Mouse (Mus musculus) heart, embryonic 13.5 days (tissue): ENCODE results near the gene Slpi. TPM values are rescaled to one million over a fixed set of nuclear protein-coding genes. Genes with fewer than 3 reads are reported as not detected.
A peak's percentile ranks its signal among the peaks of the same experiment; 100 is the strongest.

Source experiments
- ATAC-seq: fragments of 200-750 bp; cut with Nextera tagmentation; 2 replicates; pipeline ENCODE4 v1.8.0; 2017; ENCODE audit warnings: moderate TSS enrichment; ENCODE audit not compliant: insufficient number of reproducible peaks, low FRiP score, low TSS enrichment; ENCODE audit errors: extremely low read depth
- H3K27ac ChIP-seq: fragments of 300-500 bp; sonication (generic); replicated peaks from 2 replicates; pipeline ENCODE4 v1.5.1; 2015; ENCODE audit warnings: moderate library complexity, mild to moderate bottlenecking, inconsistent platforms
- H3K27me3 ChIP-seq: fragments of 300-500 bp; sonication (generic); replicated peaks from 2 replicates; pipeline ENCODE4 v1.6.1; 2015; ENCODE audit warnings: mild to moderate bottlenecking, inconsistent platforms
- H3K36me3 ChIP-seq: fragments of 300-500 bp; sonication (generic); 2 replicates; pipeline ENCODE4 v1.6.1; 2015; ENCODE audit warnings: mild to moderate bottlenecking, inconsistent platforms
- H3K4me1 ChIP-seq: fragments of 300-500 bp; sonication (generic); 2 replicates; pipeline ENCODE4 v1.6.1; 2015; ENCODE audit warnings: inconsistent platforms
- H3K4me2 ChIP-seq: fragments of 300-500 bp; sonication (generic); 2 replicates; pipeline ENCODE4 v1.6.1; 2015; ENCODE audit warnings: inconsistent platforms, mild to moderate bottlenecking, moderate library complexity
- H3K4me3 ChIP-seq: fragments of 300-500 bp; sonication (generic); 2 replicates; pipeline ENCODE4 v1.5.1; 2015; ENCODE audit warnings: moderate library complexity, mild to moderate bottlenecking, inconsistent platforms
- H3K9ac ChIP-seq: fragments of 300-500 bp; sonication (generic); 2 replicates; pipeline ENCODE4 v1.6.1; 2015; ENCODE audit warnings: inconsistent platforms, mild to moderate bottlenecking, moderate library complexity
- H3K9me3 ChIP-seq: fragments of 300-500 bp; sonication (generic); 2 replicates; pipeline ENCODE4 v1.6.1; 2016; ENCODE audit warnings: inconsistent platforms
- WGBS: fragments of 180-500 bp; shearing (Covaris S2); methylation state at CpG from one replicate; pipeline ENCODE4 v1.1.7; 2015; ENCODE audit warnings: mixed read lengths; 5-methylcytosine and 5-hydroxymethylcytosine counted together
- polyA plus RNA-seq: library from polyadenylated mRNA; unstranded; fragments of >200 nt; fragmentation: Nextera tagmentation; extraction: Ambion mirVana; gene quantifications from 2 replicates; pipeline ENCODE4 v1.2.1, GENCODE M21; 2015

The Slpi gene
- polyA plus RNA-seq, 1 experiment from 2014 or later: 0.90 TPM

GRCm38 (mm10) chr2:164430697-164431096, 41.8 kb upstream of the Slpi start:
- peak overlapping the region; percentile 33 for H3K4me2 ChIP-seq
- WGBS: 12% methylated on average over 7 of the region's 7 CpGs
- no peaks in the 10 kb centered on the region for H3K9me3 ChIP-seq
- H3K36me3 ChIP-seq: peaks cover 42% of the 10 kb centered on the region
- peaks cover 62% of the 10 kb centered on the region for H3K4me1 ChIP-seq
- ATAC-seq: no peak
- peak overlapping the region; percentile 54 for H3K9ac ChIP-seq
- H3K27ac ChIP-seq: 0 out of 2 replicates have a peak overlapping the region, but pooled peaks have one; percentile 12
- no peak overlapping the region for H3K4me3 ChIP-seq
- 0 out of 2 replicates have a peak, but pooled peaks cover 5% of the 10 kb centered on the region for H3K27me3 ChIP-seq

- peak overlapping the region; percentile 33; the same call in 1 of the 2 replicates for H3K4me2 ChIP-seq
- no peak for ATAC-seq
- no peak overlapping the region for H3K4me3 ChIP-seq
- H3K36me3 ChIP-seq: peaks cover 48% of the 10 kb centered on the region
- H3K9me3 ChIP-seq: no peaks in the 10 kb centered on the region
- peaks cover 55% of the 10 kb centered on the region for H3K4me1 ChIP-seq
- 0 out of 2 replicates have a peak overlapping the region, but pooled peaks have one; percentile 12 for H3K27ac ChIP-seq
- WGBS: 47% methylated on average over 15 of the region's 15 CpGs
- 0 out of 2 replicates have a peak, but pooled peaks cover 5% of the 10 kb centered on the region for H3K27me3 ChIP-seq
- no peak overlapping the region for H3K9ac ChIP-seq
Measured at GRCm38 (mm10) chr2:164429881-164430615, 41.2 kb upstream of the Slpi start.

DNA sequence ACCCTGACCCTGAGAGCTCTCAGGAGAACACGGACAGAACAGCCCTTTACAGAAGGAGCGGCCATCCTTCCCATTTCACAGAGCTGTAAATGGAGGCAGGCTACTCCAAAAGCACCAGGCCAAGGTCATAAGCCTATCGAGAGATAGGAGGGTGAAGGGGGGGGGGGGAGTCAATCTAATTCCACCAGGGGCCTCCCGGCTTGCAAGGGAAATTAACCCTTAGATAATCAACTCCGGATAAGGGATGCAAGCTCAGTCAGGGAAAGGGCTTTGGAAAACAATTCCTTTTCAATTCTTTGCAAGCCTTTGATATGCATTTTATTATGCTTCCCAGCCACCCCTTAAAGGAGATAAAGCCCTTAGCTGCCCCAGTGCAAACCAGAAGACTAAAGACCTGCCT, 39.6 kb upstream of the Slpi start:
- no peak for ATAC-seq
- H3K36me3 ChIP-seq: peaks cover 62% of the 10 kb centered on the region
- WGBS: 41% methylated on average over 5 of the region's 5 CpGs

DNA sequence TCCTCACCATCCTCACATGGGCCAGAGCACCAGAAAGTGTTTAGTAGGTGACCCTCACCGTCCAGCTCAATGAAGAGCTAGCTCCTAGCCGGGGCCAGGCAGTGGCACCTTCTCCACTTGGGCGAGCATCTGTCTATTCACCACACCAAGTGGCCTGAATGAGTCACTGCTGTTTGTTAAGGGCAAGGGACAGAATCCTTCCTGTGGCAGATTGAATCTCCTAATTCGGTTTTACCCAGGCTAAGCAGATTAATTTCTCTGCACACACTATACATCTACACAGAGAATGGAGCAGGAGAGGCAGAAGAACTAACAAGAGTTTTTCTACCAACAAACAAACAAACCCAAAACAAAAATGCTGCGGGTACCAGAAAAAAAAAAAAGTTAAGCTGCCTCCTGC, 38.1 kb upstream of the Slpi start:
- H3K9me3 ChIP-seq: no peaks in the 10 kb centered on the region
- no peak for ATAC-seq
- H3K4me3 ChIP-seq: no peak overlapping the region
- peaks cover 65% of the 10 kb centered on the region for H3K36me3 ChIP-seq
- no peak overlapping the region for H3K27ac ChIP-seq
- H3K9ac ChIP-seq: no peak overlapping the region
- 0 out of 2 replicates have a peak, but pooled peaks cover 5% of the 10 kb centered on the region for H3K27me3 ChIP-seq
- peaks cover 26% of the 10 kb centered on the region for H3K4me1 ChIP-seq
- WGBS: 76% methylated on average over 5 of the region's 5 CpGs
- no peak overlapping the region for H3K4me2 ChIP-seq

More for the DNA sequence above, 39.6 kb upstream of the Slpi start:
- Histone ChIP-seq H3K9me3 (no peaks in the 10 kb centered on the region), H3K27me3 (0 out of 2 replicates have a peak, but pooled peaks cover 5% of the 10 kb centered on the region), H3K9ac (no peak overlapping the region), H3K4me2 (no peak overlapping the region), H3K4me3 (no peak overlapping the region), H3K4me1 (peaks cover 41% of the 10 kb centered on the region), H3K27ac (no peak overlapping the region)

GRCm38 (mm10) chr2:164426121-164426520, 37.2 kb upstream of the Slpi start:
- Histone ChIP-seq H3K27me3 (0 out of 2 replicates have a peak, but pooled peaks cover 5% of the 10 kb centered on the region), H3K4me1 (peaks cover 18% of the 10 kb centered on the region), H3K27ac (no peak overlapping the region), H3K9me3 (no peaks in the 10 kb centered on the region), H3K36me3 (peaks cover 65% of the 10 kb centered on the region), H3K4me3 (no peak overlapping the region), H3K9ac (no peak overlapping the region), H3K4me2 (no peak overlapping the region)
- no peak for ATAC-seq
- 19% methylated on average over 12 of the region's 12 CpGs for WGBS

- H3K9me3 ChIP-seq: no peaks in the 10 kb centered on the region
- H3K36me3 ChIP-seq: peaks cover 65% of the 10 kb centered on the region
- no peak overlapping the region for H3K4me3 ChIP-seq
- H3K4me1 ChIP-seq: peaks cover 11% of the 10 kb centered on the region
- ATAC-seq: no peak
- H3K27me3 ChIP-seq: 0 out of 2 replicates have a peak, but pooled peaks cover 5% of the 10 kb centered on the region
- no peak overlapping the region for H3K27ac ChIP-seq
- no peak overlapping the region for H3K4me2 ChIP-seq
- H3K9ac ChIP-seq: no peak overlapping the region
- WGBS: 77% methylated on average over 5 of the region's 5 CpGs
Measured at GRCm38 (mm10) chr2:164425401-164425800, 36.5 kb upstream of the Slpi start.

GRCm38 (mm10) chr2:164424406-164424805, 35.5 kb upstream of the Slpi start:
- H3K4me1 ChIP-seq: peaks cover 8% of the 10 kb centered on the region; the same call in 1 of the 2 replicates
- H3K4me3 ChIP-seq: no peak overlapping the region
- peaks cover 59% of the 10 kb centered on the region for H3K36me3 ChIP-seq
- H3K9me3 ChIP-seq: no peaks in the 10 kb centered on the region
- WGBS: 84% methylated on average over 8 of the region's 8 CpGs
- 0 out of 2 replicates have a peak, but pooled peaks cover 5% of the 10 kb centered on the region for H3K27me3 ChIP-seq
- H3K27ac ChIP-seq: no peak overlapping the region
- ATAC-seq: no peak
- H3K9ac ChIP-seq: no peak overlapping the region
- no peak overlapping the region for H3K4me2 ChIP-seq

- Histone ChIP-seq H3K36me3 (peaks cover 50% of the 10 kb centered on the region), H3K9ac (no peak overlapping the region), H3K27me3 (peaks cover 6% of the 10 kb centered on the region; the same call in 1 of the 2 replicates), H3K9me3 (no peaks in the 10 kb centered on the region), H3K27ac (no peak overlapping the region), H3K4me3 (no peak overlapping the region), H3K4me2 (no peak overlapping the region), H3K4me1 (peaks cover 3% of the 10 kb centered on the region; the same call in 1 of the 2 replicates)
- 77% methylated on average over 11 of the region's 11 CpGs for WGBS
- ATAC-seq: no peak
Measured at GRCm38 (mm10) chr2:164423464-164423863, 34.6 kb upstream of the Slpi start.

DNA sequence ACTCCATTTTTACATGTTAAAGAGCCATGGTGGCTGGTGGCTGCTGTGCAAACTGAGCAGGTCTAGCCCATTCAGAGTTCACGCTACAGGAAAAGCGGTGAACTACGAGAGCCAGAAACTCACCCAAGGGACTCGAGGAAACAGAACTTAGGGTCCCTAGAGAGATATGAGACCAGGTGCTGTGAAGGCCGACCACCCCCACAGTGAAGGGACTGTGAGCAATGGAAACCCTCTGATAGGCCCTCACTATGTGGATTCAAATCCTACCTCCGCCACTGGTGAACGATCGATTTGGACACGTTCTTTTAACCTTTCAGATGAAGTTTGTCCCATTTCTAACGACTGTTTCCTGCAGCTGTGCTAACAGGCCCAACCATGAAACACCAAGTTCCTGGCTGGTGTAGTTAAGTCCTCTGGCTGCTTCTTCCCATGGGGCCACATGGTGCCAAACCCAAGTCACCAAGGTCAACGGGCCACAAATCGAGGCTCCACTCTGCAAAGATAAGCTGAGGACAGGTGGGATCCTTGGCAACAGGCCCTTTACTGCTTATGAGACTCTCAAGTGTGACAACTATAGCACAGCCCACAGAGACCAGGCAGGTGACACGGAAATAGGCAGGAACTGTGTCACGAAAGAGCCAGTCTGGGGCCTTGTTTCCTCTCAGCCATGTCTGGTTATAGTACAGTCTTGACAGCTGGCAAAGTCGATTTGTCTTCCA, 33.9 kb upstream of the Slpi start:
- Histone ChIP-seq H3K4me1 (peaks cover 6% of the 10 kb centered on the region; the same call in 1 of the 2 replicates), H3K9me3 (no peaks in the 10 kb centered on the region), H3K27me3 (peaks cover 8% of the 10 kb centered on the region; the same call in 1 of the 2 replicates), H3K27ac (no peak overlapping the region), H3K9ac (no peak overlapping the region), H3K36me3 (peaks cover 44% of the 10 kb centered on the region), H3K4me2 (no peak overlapping the region), H3K4me3 (no peak overlapping the region)
- ATAC-seq: no peak
- 76% methylated on average over 15 of the region's 15 CpGs for WGBS

- H3K9me3 ChIP-seq: no peaks in the 10 kb centered on the region
- peaks cover 6% of the 10 kb centered on the region; the same call in 1 of the 2 replicates for H3K4me1 ChIP-seq
- H3K4me2 ChIP-seq: no peak overlapping the region
- WGBS: 84% methylated on average over 8 of the region's 8 CpGs
- H3K36me3 ChIP-seq: peaks cover 35% of the 10 kb centered on the region
- peaks cover 8% of the 10 kb centered on the region; the same call in 1 of the 2 replicates for H3K27me3 ChIP-seq
- no peak overlapping the region for H3K9ac ChIP-seq
- ATAC-seq: no peak
- 0 out of 2 replicates have a peak overlapping the region, but pooled peaks have one; percentile 17 for H3K27ac ChIP-seq
- no peak overlapping the region for H3K4me3 ChIP-seq
Measured at GRCm38 (mm10) chr2:164421979-164422378, 33.1 kb upstream of the Slpi start.

GRCm38 (mm10) chr2:164421306-164421705, 32.4 kb upstream of the Slpi start:
- no peak overlapping the region for H3K9ac ChIP-seq
- no peak overlapping the region for H3K4me3 ChIP-seq
- no peak overlapping the region for H3K4me2 ChIP-seq
- H3K27me3 ChIP-seq: peaks cover 8% of the 10 kb centered on the region; the same call in 1 of the 2 replicates
- H3K9me3 ChIP-seq: no peaks in the 10 kb centered on the region
- WGBS: 81% methylated on average over 7 of the region's 7 CpGs
- H3K36me3 ChIP-seq: peaks cover 28% of the 10 kb centered on the region
- H3K27ac ChIP-seq: no peak overlapping the region
- ATAC-seq: no peak
- peaks cover 6% of the 10 kb centered on the region; the same call in 1 of the 2 replicates for H3K4me1 ChIP-seq
